Mouse (Mus musculus): ENCODE results near the gene Akt3.

- TF ChIP-seq CTCF (IDR thresholded peaks at IDR 0.05; ENCODE audit: control insufficient read depth, insufficient read depth, low read length) (no peak), POLR2A (IDR thresholded peaks at IDR 0.05; ENCODE audit: borderline replicate concordance, control insufficient read depth, low read depth, low read length) (no peak)
These were observed 147.2 kb downstream of the Akt3 start for GRCm38 (mm10) chr1:177110665-177111271.
